Mouse (Mus musculus) megakaryocyte, embryonic 14.5 days (primary cell): ENCODE results near the gene Bcas1.

Experiments
- FLI1 ChIP-seq: IDR thresholded peaks from 2 replicates; pipeline ENCODE4 v1.6.1; 2012; ENCODE audit warnings: low read length, inconsistent platforms, mixed read lengths
- GATA1 ChIP-seq: IDR thresholded peaks from 3 replicates; pipeline ENCODE4 v1.6.1; 2012; ENCODE audit warnings: mixed read lengths, low read length, inconsistent platforms, borderline replicate concordance

GRCm38 (mm10) chr2:170469616-170470308 lies 42.1 kb upstream of the Bcas1 start:
- TF ChIP-seq GATA1 (no peak), FLI1 (no peak)
